Mouse (Mus musculus) frontal cortex, postnatal 14 days (tissue): ENCODE measurements at regions not wholly inside any gene's neighbourhood (a gene's known extent, or its start where the extent isn't known, plus 50 kb on each side); places are given as distances from the start of the nearest gene placed in this dataset.

Source experiments
- DNase-seq, 2 experiments: peaks; one replicate each; pipeline ENCODE4 v3.0.0; 2022; ENCODE audit warnings: low spot score in 2 of 2

- no peak for DNase-seq
Measured at GRCm38 (mm10) chr3:130978986-130979642, 131.2 kb upstream of the Lef1 start.

- no peak for DNase-seq
Measured at GRCm38 (mm10) chr3:130977921-130978700, 132.2 kb upstream of the Lef1 start.

GRCm38 (mm10) chr3:130976206-130976605, 134.1 kb upstream of the Lef1 start:
- DNase-seq, result no peak

GRCm38 (mm10) chr3:130975291-130975690, 135.0 kb upstream of the Lef1 start:
- DNase-seq, result no peak

- no peak for DNase-seq
Measured at GRCm38 (mm10) chr3:130972126-130972525, 138.1 kb upstream of the Lef1 start.

- DNase-seq, result no peak
Measured at GRCm38 (mm10) chr3:130965275-130965674, 145.0 kb upstream of the Lef1 start.

- no peak for DNase-seq
Measured at GRCm38 (mm10) chr3:130964088-130964487, 146.2 kb upstream of the Lef1 start.

GRCm38 (mm10) chr3:130963625-130964024, 146.6 kb upstream of the Lef1 start:
- DNase-seq, result no peak

- DNase-seq, result no peak
Measured at GRCm38 (mm10) chr3:130962701-130963472, 147.4 kb upstream of the Lef1 start.

- no peak for DNase-seq
Measured at GRCm38 (mm10) chr3:130962151-130962633, 148.1 kb upstream of the Lef1 start.

- no peak for DNase-seq
Measured at GRCm38 (mm10) chr3:130961704-130962103, 148.6 kb upstream of the Lef1 start.

- DNase-seq, result no peak
Measured at GRCm38 (mm10) chr3:130955958-130956357, 154.3 kb upstream of the Lef1 start.

GRCm38 (mm10) chr3:130951381-130951780, 158.9 kb upstream of the Lef1 start:
- no peak for DNase-seq

GRCm38 (mm10) chr3:130950872-130951271, 159.4 kb upstream of the Lef1 start:
- DNase-seq, result no peak

- no peak for DNase-seq
Measured at GRCm38 (mm10) chr3:130947880-130948279, 162.4 kb upstream of the Lef1 start.

GRCm38 (mm10) chr3:130947277-130947606, 163.0 kb upstream of the Lef1 start:
- no peak for DNase-seq

GRCm38 (mm10) chr3:130946576-130947276, 163.5 kb upstream of the Lef1 start:
- DNase-seq, result no peak

- DNase-seq, result no peak
Measured at GRCm38 (mm10) chr3:130945861-130946449, 164.3 kb upstream of the Lef1 start.

GRCm38 (mm10) chr3:130945396-130945795, 164.9 kb upstream of the Lef1 start:
- no peak for DNase-seq

GRCm38 (mm10) chr3:130944241-130944640, 166.0 kb upstream of the Lef1 start:
- DNase-seq, result no peak

GRCm38 (mm10) chr3:130942947-130943630, 167.2 kb upstream of the Lef1 start:
- no peak for DNase-seq
